Mouse (Mus musculus) stomach, postnatal 0 days (tissue): ENCODE results near the gene Scn3b. TPM values are rescaled to one million over a fixed set of nuclear protein-coding genes. Genes with fewer than 3 reads are reported as not detected.

ENCODE experiments used
- ATAC-seq: fragments of 200-750 bp; cut with Nextera tagmentation; 2 replicates; pipeline ENCODE4 v1.8.0; 2017; ENCODE audit not compliant: low FRiP score, low TSS enrichment
- DNase-seq: peaks from one replicate; pipeline ENCODE4 v3.0.0-alpha.2; 2016; ENCODE audit warnings: low spot score
- H3K27ac ChIP-seq: fragments of 300-500 bp; sonication (generic); replicated peaks from 2 replicates; pipeline ENCODE4 v1.5.1; 2014; ENCODE audit warnings: mild to moderate bottlenecking, control low read depth
- H3K27me3 ChIP-seq: fragments of 300-500 bp; sonication (generic); 2 replicates; pipeline ENCODE4 v1.6.1; 2014; ENCODE audit warnings: low read length; ENCODE audit not compliant: control insufficient read depth, insufficient read depth
- H3K36me3 ChIP-seq: fragments of 300-500 bp; sonication (generic); 2 replicates; pipeline ENCODE4 v1.6.1; 2014; ENCODE audit warnings: low read length, mixed read lengths; ENCODE audit not compliant: control insufficient read depth, insufficient read depth
- H3K4me1 ChIP-seq: fragments of 300-500 bp; sonication (generic); replicated peaks from 2 replicates; pipeline ENCODE4 v1.6.1; 2014; ENCODE audit warnings: antibody characterized with exemption; ENCODE audit not compliant: control insufficient read depth, insufficient read depth
- H3K4me2 ChIP-seq: fragments of 300-500 bp; sonication (generic); replicated peaks from 2 replicates; pipeline ENCODE4 v1.6.1; 2014; ENCODE audit warnings: low read depth, mild to moderate bottlenecking, control low read depth, moderate library complexity
- H3K4me3 ChIP-seq: fragments of 300-500 bp; sonication (generic); 2 replicates; pipeline ENCODE4 v1.5.1; 2014; ENCODE audit warnings: low read depth, low read length, control low read depth
- H3K9ac ChIP-seq: fragments of 300-500 bp; sonication (generic); 2 replicates; pipeline ENCODE4 v1.6.1; 2014; ENCODE audit warnings: mild to moderate bottlenecking, low read length, control low read depth, mixed read lengths
- H3K9me3 ChIP-seq: fragments of 300-500 bp; sonication (generic); 2 replicates; pipeline ENCODE4 v1.6.1; 2016; ENCODE audit warnings: low read length; ENCODE audit not compliant: control insufficient read depth
- CTCF ChIP-seq: IDR thresholded peaks from 2 replicates; pipeline ENCODE4 v1.5.1; 2016; ENCODE audit warnings: antibody characterized with exemption, low read depth, mild to moderate bottlenecking, moderate library complexity
- EP300 ChIP-seq: optimal IDR thresholded peaks from 2 replicates; pipeline ENCODE3; 2016; ENCODE audit warnings: antibody characterized with exemption
- WGBS: fragments of 180-500 bp; shearing (Covaris S2); extraction: QIAGEN DNeasy Blood & Tissue Kit; methylation state at CpG from one replicate; pipeline ENCODE4 v1.1.7; 2014; 5-methylcytosine and 5-hydroxymethylcytosine counted together
- polyA plus RNA-seq: library from polyadenylated mRNA; unstranded; fragments of >200 nt; fragmentation: Nextera tagmentation; extraction: Ambion mirVana; gene quantifications from 2 replicates; pipeline ENCODE4 v1.2.1, GENCODE M21; 2015

Scn3b gene
- polyA plus RNA-seq, 1 experiment from 2014 or later: 2.0 TPM

GRCm38 (mm10) chr9:40231019-40231418, 38.0 kb upstream of the Scn3b start:
- WGBS: 81% methylated on average over 3 of the region's 3 CpGs
- Histone ChIP-seq H3K4me2 (no peak overlapping the region), H3K4me3 (no peak overlapping the region), H3K9ac (no peak overlapping the region), H3K27ac (no peak overlapping the region), H3K27me3 (no peaks in the 10 kb centered on the region), H3K9me3 (no peaks in the 10 kb centered on the region), H3K4me1 (no peaks in the 10 kb centered on the region), H3K36me3 (no peaks in the 10 kb centered on the region)
- ATAC-seq (no peak), DNase-seq (no peak)
- TF ChIP-seq CTCF (no peak), EP300 (no peak)

DNA sequence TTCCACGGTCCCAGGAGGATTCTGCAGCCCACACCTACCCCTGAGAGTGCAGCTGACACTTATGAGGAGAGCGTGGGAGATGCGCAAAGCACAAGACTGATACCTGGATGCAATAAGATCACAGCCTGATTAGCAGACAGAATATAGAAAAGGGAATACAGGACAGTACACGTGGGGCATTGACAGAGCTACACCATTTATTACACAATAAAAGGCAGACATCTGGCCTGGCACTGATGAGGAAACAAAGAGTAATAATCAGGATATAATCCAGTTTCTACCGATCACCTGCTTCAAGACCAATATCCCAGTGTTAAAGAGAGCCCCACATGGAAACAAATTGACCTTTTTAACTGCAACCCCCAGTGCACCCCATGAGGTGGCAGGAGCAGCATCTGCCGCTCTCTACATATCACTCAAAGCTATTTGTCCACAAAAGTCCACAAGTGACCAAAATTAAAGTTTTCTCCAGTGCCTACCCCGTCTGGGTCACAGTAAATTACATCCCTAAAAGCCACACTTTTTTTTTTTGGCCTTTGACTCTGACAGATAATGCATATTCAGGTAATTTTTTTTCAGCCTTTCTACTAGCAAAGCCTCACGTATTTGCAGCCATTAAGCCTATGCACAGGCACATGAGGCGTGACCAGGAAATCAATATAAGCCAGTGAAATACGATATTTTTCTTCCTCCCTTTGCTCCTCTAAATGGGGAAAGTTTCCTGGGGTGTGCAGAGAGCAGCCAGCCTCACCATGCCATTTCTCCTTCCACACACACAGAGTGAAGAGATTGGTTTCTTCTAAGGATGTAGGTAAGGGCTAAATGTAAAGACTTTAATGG, 34.6 kb upstream of the Scn3b start:
- ATAC-seq: no peak
- no peak for DNase-seq
- TF ChIP-seq EP300 (no peak), CTCF (no peak)
- Histone ChIP-seq H3K4me3 (no peak overlapping the region), H3K36me3 (no peaks in the 10 kb centered on the region), H3K4me1 (no peaks in the 10 kb centered on the region), H3K9ac (no peak overlapping the region), H3K27ac (no peak overlapping the region), H3K27me3 (no peaks in the 10 kb centered on the region), H3K4me2 (no peak overlapping the region), H3K9me3 (no peaks in the 10 kb centered on the region)
- 55% methylated on average over 10 of the region's 10 CpGs for WGBS

DNA sequence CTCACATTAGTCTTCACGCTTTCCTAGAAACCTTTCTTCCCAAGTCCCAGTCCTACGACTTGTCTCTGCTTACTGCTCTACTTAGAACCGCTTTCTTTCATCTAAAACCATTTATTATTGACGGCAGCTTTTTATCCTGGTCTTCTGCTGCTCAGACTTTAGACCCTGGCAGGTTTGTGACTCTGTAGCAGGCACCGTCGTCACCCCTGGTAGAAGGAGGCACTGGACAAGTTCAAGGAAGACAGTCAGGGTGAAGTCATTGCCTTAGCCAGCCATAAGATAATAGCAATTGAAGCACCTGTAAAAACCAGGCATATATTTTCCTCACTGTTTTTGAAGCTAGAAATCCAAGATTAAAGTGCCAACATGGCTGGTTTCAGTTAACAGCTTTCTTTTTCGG, 33.8 kb upstream of the Scn3b start:
- DNase-seq (no peak), ATAC-seq (no peak)
- no peaks in the 10 kb centered on the region for H3K9me3 ChIP-seq
- no peaks in the 10 kb centered on the region for H3K4me1 ChIP-seq
- no peak overlapping the region for H3K9ac ChIP-seq
- no peaks in the 10 kb centered on the region for H3K27me3 ChIP-seq
- H3K4me3 ChIP-seq: no peak overlapping the region
- no peak for TF ChIP-seq EP300
- no peak for TF ChIP-seq CTCF
- 82% methylated on average over 7 of the region's 7 CpGs for WGBS
- H3K27ac ChIP-seq: no peak overlapping the region
- no peaks in the 10 kb centered on the region for H3K36me3 ChIP-seq
- no peak overlapping the region for H3K4me2 ChIP-seq

DNA sequence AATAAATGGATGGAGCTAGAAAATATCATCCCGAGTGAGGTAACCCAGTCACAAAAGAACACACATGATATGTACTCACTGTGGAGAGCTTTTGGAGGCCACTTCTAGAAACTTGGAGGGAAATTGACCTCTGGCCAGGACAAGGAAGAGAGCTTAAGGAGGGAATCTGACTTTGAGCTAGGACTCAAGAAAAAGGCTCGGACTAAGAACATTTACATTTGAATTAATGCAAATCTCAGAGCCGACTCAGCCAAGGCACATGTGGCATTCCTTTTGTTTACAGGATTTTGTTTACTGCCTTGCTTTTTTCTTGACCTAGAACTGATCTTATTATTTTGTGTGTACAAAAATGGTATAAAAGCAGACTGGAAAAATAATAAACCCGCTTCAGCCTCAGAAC, 29.3 kb upstream of the Scn3b start:
- H3K9ac ChIP-seq: no peak overlapping the region
- WGBS: 43% methylated on average over 4 of the region's 4 CpGs
- H3K4me2 ChIP-seq: no peak overlapping the region
- no peak overlapping the region for H3K4me3 ChIP-seq
- no peaks in the 10 kb centered on the region for H3K27me3 ChIP-seq
- TF ChIP-seq EP300 (no peak), CTCF (no peak)
- no peak for DNase-seq
- no peak overlapping the region for H3K27ac ChIP-seq
- H3K9me3 ChIP-seq: no peaks in the 10 kb centered on the region
- no peaks in the 10 kb centered on the region for H3K4me1 ChIP-seq
- no peaks in the 10 kb centered on the region for H3K36me3 ChIP-seq
- ATAC-seq: no peak

DNA sequence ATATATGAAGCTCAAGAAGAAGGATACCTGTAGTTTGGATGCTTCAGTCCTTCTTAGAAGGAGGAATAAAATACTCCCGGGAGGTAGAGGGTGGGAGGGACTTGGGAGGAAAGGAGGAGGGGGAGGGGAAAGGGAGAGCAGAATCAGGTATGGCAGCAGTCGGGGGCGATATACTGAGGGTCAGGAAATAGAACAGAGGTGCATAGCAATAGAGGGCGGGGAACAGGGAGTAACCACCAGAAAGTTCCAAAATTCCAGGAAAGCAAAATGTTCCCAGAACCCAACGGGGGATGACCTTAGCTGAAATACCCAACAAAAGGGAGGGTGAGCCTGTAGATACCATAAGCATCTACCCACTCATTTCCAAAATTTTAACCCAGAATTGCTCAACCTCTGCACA, 28.7 kb upstream of the Scn3b start:
- WGBS: 26% methylated on average over 5 of the region's 5 CpGs
- no peak for ATAC-seq

GRCm38 (mm10) chr9:40241223-40241801, 27.7 kb upstream of the Scn3b start:
- ATAC-seq: peak; percentile 79; the same call in 1 of the 2 replicates
- Histone ChIP-seq H3K4me1 (no peaks in the 10 kb centered on the region), H3K4me3 (peak overlapping the region; percentile 40), H3K9me3 (no peaks in the 10 kb centered on the region), H3K27ac (no peak overlapping the region), H3K9ac (peak overlapping the region; percentile 41), H3K36me3 (no peaks in the 10 kb centered on the region), H3K27me3 (no peaks in the 10 kb centered on the region), H3K4me2 (peak overlapping the region; percentile 73)
- TF ChIP-seq EP300 (no peak), CTCF (no peak)
- peak; percentile 53 for DNase-seq
- WGBS: 3% methylated on average over 15 of the region's 15 CpGs

More for the DNA sequence above, 28.7 kb upstream of the Scn3b start:
- H3K27ac ChIP-seq: no peak overlapping the region
- H3K4me1 ChIP-seq: no peaks in the 10 kb centered on the region
- no peaks in the 10 kb centered on the region for H3K27me3 ChIP-seq
- H3K4me2 ChIP-seq: no peak overlapping the region
- H3K9ac ChIP-seq: no peak overlapping the region
- H3K9me3 ChIP-seq: no peaks in the 10 kb centered on the region
- no peaks in the 10 kb centered on the region for H3K36me3 ChIP-seq
- H3K4me3 ChIP-seq: no peak overlapping the region
- no peak for DNase-seq
- no peak for TF ChIP-seq CTCF
- no peak for TF ChIP-seq EP300
